Mouse (Mus musculus): ENCODE results near the gene Dgkq.

The Dgkq gene

GRCm38 (mm10) chr5:108677605-108678295 is 8.3 kb upstream of the Dgkq start:
- peaks cover 15% of the 10 kb centered on the region for H3K27me3 ChIP-seq (ENCODE audit: insufficient read depth, low read length)
- H3K4me3 ChIP-seq (replicated peaks; ENCODE audit: low read length) = peak overlapping the region; percentile 75
- TF ChIP-seq NANOG (IDR thresholded peaks at IDR 0.05; ENCODE audit: borderline replicate concordance, low read length) (no peak), POU5F1 (IDR thresholded peaks at IDR 0.05; ENCODE audit: borderline replicate concordance, low read length) (no peak), CTCF (conservative IDR thresholded peaks at IDR 0.05; ENCODE audit: low read length) (no peak)
- peaks cover 25% of the 10 kb centered on the region for H3K4me1 ChIP-seq (replicated peaks; ENCODE audit: low read depth, low read length)
- 0 out of 2 replicates have a peak, but pooled peaks cover 5% of the 10 kb centered on the region for H3K36me3 ChIP-seq (ENCODE audit: insufficient read depth, low read length)
- H3K9me3 ChIP-seq (ENCODE audit: low read length) = no peaks in the 10 kb centered on the region

- Histone ChIP-seq H3K9me3 (ENCODE audit: low read length) (no peaks in the 10 kb centered on the region), H3K4me3 (replicated peaks; ENCODE audit: low read length) (peak overlapping the region; percentile 75), H3K4me1 (replicated peaks; ENCODE audit: low read depth, low read length) (peaks cover 25% of the 10 kb centered on the region), H3K27me3 (ENCODE audit: insufficient read depth, low read length) (peaks cover 15% of the 10 kb centered on the region), H3K36me3 (ENCODE audit: insufficient read depth, low read length) (peaks cover 12% of the 10 kb centered on the region)
- no peak for TF ChIP-seq NANOG (IDR thresholded peaks at IDR 0.05; ENCODE audit: borderline replicate concordance, low read length)
- no peak for TF ChIP-seq POU5F1 (IDR thresholded peaks at IDR 0.05; ENCODE audit: borderline replicate concordance, low read length)
- TF ChIP-seq CTCF (conservative IDR thresholded peaks at IDR 0.05; ENCODE audit: low read length) = no peak
Measured at GRCm38 (mm10) chr5:108676772-108677498, 7.5 kb upstream of the Dgkq start.

- no peak for TF ChIP-seq NANOG (IDR thresholded peaks at IDR 0.05; ENCODE audit: borderline replicate concordance, low read length)
- no peak for TF ChIP-seq POU5F1 (IDR thresholded peaks at IDR 0.05; ENCODE audit: borderline replicate concordance, low read length)
- no peak for TF ChIP-seq CTCF (conservative IDR thresholded peaks at IDR 0.05; ENCODE audit: low read length)
- H3K9me3 ChIP-seq (ENCODE audit: low read length) = no peaks in the 10 kb centered on the region
- H3K27me3 ChIP-seq (ENCODE audit: insufficient read depth, low read length) = peaks cover 15% of the 10 kb centered on the region
- H3K4me3 ChIP-seq (replicated peaks; ENCODE audit: low read length) = no peak within 1 kb of the TSS
- peaks cover 17% of the 10 kb centered on the region for H3K36me3 ChIP-seq (ENCODE audit: insufficient read depth, low read length)
- H3K4me1 ChIP-seq (replicated peaks; ENCODE audit: low read depth, low read length) = peaks cover 31% of the 10 kb centered on the region
Measured at GRCm38 (mm10) chr5:108675251-108675816, 5.9 kb upstream of the Dgkq start, which contains the start of gene Slc26a1. Gene Slc26a1 (minus strand): TSS chr5:108675569.

GRCm38 (mm10) chr5:108674624-108675023 is 5.2 kb upstream of the Dgkq start:
- H3K9me3 ChIP-seq (ENCODE audit: low read length) = no peaks in the 10 kb centered on the region
- peaks cover 33% of the 10 kb centered on the region for H3K4me1 ChIP-seq (replicated peaks; ENCODE audit: low read depth, low read length)
- H3K4me3 ChIP-seq (replicated peaks; ENCODE audit: low read length) = no peak overlapping the region
- peaks cover 15% of the 10 kb centered on the region for H3K27me3 ChIP-seq (ENCODE audit: insufficient read depth, low read length)
- no peak for TF ChIP-seq NANOG (IDR thresholded peaks at IDR 0.05; ENCODE audit: borderline replicate concordance, low read length)
- no peak for TF ChIP-seq CTCF (conservative IDR thresholded peaks at IDR 0.05; ENCODE audit: low read length)
- TF ChIP-seq POU5F1 (IDR thresholded peaks at IDR 0.05; ENCODE audit: borderline replicate concordance, low read length) = no peak
- peaks cover 17% of the 10 kb centered on the region for H3K36me3 ChIP-seq (ENCODE audit: insufficient read depth, low read length)

GRCm38 (mm10) chr5:108671757-108672156 is 2.3 kb upstream of the Dgkq start:
- peaks cover 36% of the 10 kb centered on the region for H3K4me1 ChIP-seq (replicated peaks; ENCODE audit: low read depth, low read length)
- TF ChIP-seq CTCF (conservative IDR thresholded peaks at IDR 0.05; ENCODE audit: low read length) (peak; percentile 24), NANOG (IDR thresholded peaks at IDR 0.05; ENCODE audit: borderline replicate concordance, low read length) (no peak)
- peaks cover 17% of the 10 kb centered on the region for H3K36me3 ChIP-seq (ENCODE audit: insufficient read depth, low read length)
- H3K9me3 ChIP-seq (ENCODE audit: low read length) = no peaks in the 10 kb centered on the region
- H3K4me3 ChIP-seq (replicated peaks; ENCODE audit: low read length) = no peak overlapping the region
- H3K27me3 ChIP-seq (ENCODE audit: insufficient read depth, low read length) = peaks cover 11% of the 10 kb centered on the region

GRCm38 (mm10) chr5:108670785-108671184 is 1.3 kb upstream of the Dgkq start:
- TF ChIP-seq POU5F1 (IDR thresholded peaks at IDR 0.05; ENCODE audit: borderline replicate concordance, low read length) (no peak), NANOG (IDR thresholded peaks at IDR 0.05; ENCODE audit: borderline replicate concordance, low read length) (no peak), CTCF (conservative IDR thresholded peaks at IDR 0.05; ENCODE audit: low read length) (peak; percentile 28)
- no peak overlapping the region for H3K4me3 ChIP-seq (replicated peaks; ENCODE audit: low read length)

GRCm38 (mm10) chr5:108669986-108670385 is 514 bp upstream of the Dgkq start:
- Histone ChIP-seq H3K9me3 (ENCODE audit: low read length) (no peaks in the 10 kb centered on the region), H3K27me3 (ENCODE audit: insufficient read depth, low read length) (no peaks in the 10 kb centered on the region; the same call in 1 of the 2 replicates), H3K4me1 (replicated peaks; ENCODE audit: low read depth, low read length) (peaks cover 31% of the 10 kb centered on the region), H3K4me3 (replicated peaks; ENCODE audit: low read length) (peak overlapping the region; percentile 81), H3K36me3 (ENCODE audit: insufficient read depth, low read length) (peaks cover 17% of the 10 kb centered on the region)
- no peak for TF ChIP-seq POU5F1 (IDR thresholded peaks at IDR 0.05; ENCODE audit: borderline replicate concordance, low read length)
- no peak for TF ChIP-seq NANOG (IDR thresholded peaks at IDR 0.05; ENCODE audit: borderline replicate concordance, low read length)
- TF ChIP-seq CTCF (conservative IDR thresholded peaks at IDR 0.05; ENCODE audit: low read length) = no peak

More at GRCm38 (mm10) chr5:108670785-108671184, 1.3 kb upstream of the Dgkq start:
- Histone ChIP-seq H3K27me3 (ENCODE audit: insufficient read depth, low read length) (peaks cover 3% of the 10 kb centered on the region), H3K4me1 (replicated peaks; ENCODE audit: low read depth, low read length) (peaks cover 31% of the 10 kb centered on the region), H3K36me3 (ENCODE audit: insufficient read depth, low read length) (peaks cover 17% of the 10 kb centered on the region), H3K9me3 (ENCODE audit: low read length) (no peaks in the 10 kb centered on the region)

- no peaks in the 10 kb centered on the region; the same call in 1 of the 2 replicates for H3K27me3 ChIP-seq (ENCODE audit: insufficient read depth, low read length)
- TF ChIP-seq CTCF (conservative IDR thresholded peaks at IDR 0.05; ENCODE audit: low read length) = no peak
- TF ChIP-seq POU5F1 (IDR thresholded peaks at IDR 0.05; ENCODE audit: borderline replicate concordance, low read length) = peak; percentile 56; the same call in 1 of the 2 replicates
- TF ChIP-seq NANOG (IDR thresholded peaks at IDR 0.05; ENCODE audit: borderline replicate concordance, low read length) = peak; percentile 37; the same call in 1 of the 2 replicates
- H3K9me3 ChIP-seq (ENCODE audit: low read length) = no peaks in the 10 kb centered on the region
- H3K36me3 ChIP-seq (ENCODE audit: insufficient read depth, low read length) = peaks cover 17% of the 10 kb centered on the region
- H3K4me1 ChIP-seq (replicated peaks; ENCODE audit: low read depth, low read length) = peaks cover 40% of the 10 kb centered on the region
- H3K4me3 ChIP-seq (replicated peaks; ENCODE audit: low read length) = peak overlapping the region; percentile 81
Measured at GRCm38 (mm10) chr5:108668387-108668932, 1.0 kb downstream of the Dgkq start.

All from E14TG2a.4 (cell line).